Mouse (Mus musculus) heart, adult 2 months (tissue): Measurements from ENCODE around the gene Phyh.

Source experiments
- CTCF ChIP-seq: fragments of 200-600 bp; IDR thresholded peaks from 2 replicates; pipeline ENCODE4 v1.8.1; 2022; ENCODE audit warnings: antibody characterized with exemption, mild to moderate bottlenecking, moderate library complexity
- EP300 ChIP-seq: fragments of 200-500 bp; IDR thresholded peaks from 2 replicates; pipeline ENCODE4 v1.6.1; 2011; ENCODE audit warnings: low read depth, low read length, control low read depth; ENCODE audit not compliant: insufficient read depth
- POLR2A ChIP-seq: fragments of 200-500 bp; IDR thresholded peaks from 2 replicates; pipeline ENCODE4 v1.6.1; 2011; ENCODE audit warnings: mild to moderate bottlenecking, low read depth, low read length, control low read depth; ENCODE audit not compliant: insufficient read depth

- no peak for TF ChIP-seq CTCF
- no peak for TF ChIP-seq POLR2A
- TF ChIP-seq EP300 = no peak
These were observed 39.2 kb downstream of the Phyh start for GRCm38 (mm10) chr2:4958039-4958438.
